Mouse (Mus musculus): ENCODE results near the gene Nkapl.
"Not testable (repeated sequence)": the region's sequence is repeated elsewhere in the genome, so short reads cannot be mapped to it uniquely, and the experiment has no call there.

DNA sequence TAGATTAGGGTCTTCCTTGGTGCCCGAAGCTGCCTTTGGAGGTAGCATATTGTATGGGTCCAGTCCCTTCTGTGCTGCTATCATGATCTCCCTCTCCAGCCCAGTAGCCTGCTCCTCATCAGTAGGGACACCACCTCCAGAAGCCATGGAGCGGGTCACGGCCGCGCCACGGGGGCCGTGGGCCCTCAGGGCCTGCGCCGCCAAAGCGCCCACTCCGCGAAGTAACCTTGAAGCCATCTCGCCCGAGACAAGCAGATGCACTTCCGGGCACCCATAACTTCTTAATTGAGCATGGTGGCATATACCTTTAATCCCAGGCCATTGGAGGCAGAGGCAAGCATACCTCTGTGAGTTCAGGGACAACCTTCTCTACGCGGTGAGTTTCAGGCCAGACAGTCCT lies 32.9 kb upstream of the Nkapl start, which contains the start of gene Gm11273:
- not testable (repeated sequence) for TF ChIP-seq CTCF (IDR thresholded peaks at IDR 0.05; ENCODE audit: low read depth); EP300 (optimal IDR thresholded peaks at IDR 0.05)

Data from stomach, postnatal 0 days (tissue).